Mouse (Mus musculus) forebrain, embryonic 13.5 days (tissue): ENCODE data around the gene Cdc25b. TPM values are rescaled to one million over a fixed set of nuclear protein-coding genes. Genes with fewer than 3 reads are reported as not detected.
A peak's percentile ranks its signal among the peaks of the same experiment; 100 is the strongest.

Experiments used
- ATAC-seq: fragments of 200-750 bp; cut with Nextera tagmentation; 2 replicates; pipeline ENCODE4 v1.8.0; 2017
- H3K27ac ChIP-seq: fragments of 300-500 bp; sonication (generic); 2 replicates; pipeline ENCODE4 v1.5.1; 2015; ENCODE audit warnings: inconsistent platforms, mild to moderate bottlenecking, moderate library complexity
- H3K27me3 ChIP-seq: fragments of 300-500 bp; sonication (generic); 2 replicates; pipeline ENCODE4 v1.6.1; 2015; ENCODE audit warnings: mild to moderate bottlenecking, inconsistent platforms
- H3K36me3 ChIP-seq: fragments of 300-500 bp; sonication (generic); 2 replicates; pipeline ENCODE4 v1.6.1; 2015; ENCODE audit warnings: mild to moderate bottlenecking, inconsistent platforms; ENCODE audit not compliant: poor library complexity, severe bottlenecking
- H3K4me1 ChIP-seq: fragments of 300-500 bp; sonication (generic); 2 replicates; pipeline ENCODE4 v1.6.1; 2015; ENCODE audit warnings: inconsistent platforms
- H3K4me2 ChIP-seq: fragments of 300-500 bp; sonication (generic); 2 replicates; pipeline ENCODE4 v1.6.1; 2015; ENCODE audit warnings: inconsistent platforms, mild to moderate bottlenecking, moderate library complexity
- H3K4me3 ChIP-seq: fragments of 300-500 bp; sonication (generic); 2 replicates; pipeline ENCODE4 v1.5.1; 2015; ENCODE audit warnings: mild to moderate bottlenecking, inconsistent platforms
- H3K9ac ChIP-seq: fragments of 300-500 bp; sonication (generic); 2 replicates; pipeline ENCODE4 v1.6.1; 2015; ENCODE audit warnings: mild to moderate bottlenecking, inconsistent platforms
- H3K9me3 ChIP-seq: fragments of 300-500 bp; sonication (generic); replicated peaks from 2 replicates; pipeline ENCODE4 v1.6.1; 2016; ENCODE audit warnings: inconsistent platforms
- WGBS: fragments of 180-500 bp; shearing (Covaris S2); methylation state at CpG from one replicate; pipeline ENCODE4 v1.1.7; 2015; 5-methylcytosine and 5-hydroxymethylcytosine counted together
- polyA plus RNA-seq: library from polyadenylated mRNA; unstranded; fragments of >200 nt; fragmentation: Nextera tagmentation; extraction: Ambion mirVana; gene quantifications from 2 replicates; pipeline ENCODE4 v1.2.1, GENCODE M21; 2015

The Cdc25b gene
- polyA plus RNA-seq, 1 experiment from 2014 or later = 52.0 TPM

DNA sequence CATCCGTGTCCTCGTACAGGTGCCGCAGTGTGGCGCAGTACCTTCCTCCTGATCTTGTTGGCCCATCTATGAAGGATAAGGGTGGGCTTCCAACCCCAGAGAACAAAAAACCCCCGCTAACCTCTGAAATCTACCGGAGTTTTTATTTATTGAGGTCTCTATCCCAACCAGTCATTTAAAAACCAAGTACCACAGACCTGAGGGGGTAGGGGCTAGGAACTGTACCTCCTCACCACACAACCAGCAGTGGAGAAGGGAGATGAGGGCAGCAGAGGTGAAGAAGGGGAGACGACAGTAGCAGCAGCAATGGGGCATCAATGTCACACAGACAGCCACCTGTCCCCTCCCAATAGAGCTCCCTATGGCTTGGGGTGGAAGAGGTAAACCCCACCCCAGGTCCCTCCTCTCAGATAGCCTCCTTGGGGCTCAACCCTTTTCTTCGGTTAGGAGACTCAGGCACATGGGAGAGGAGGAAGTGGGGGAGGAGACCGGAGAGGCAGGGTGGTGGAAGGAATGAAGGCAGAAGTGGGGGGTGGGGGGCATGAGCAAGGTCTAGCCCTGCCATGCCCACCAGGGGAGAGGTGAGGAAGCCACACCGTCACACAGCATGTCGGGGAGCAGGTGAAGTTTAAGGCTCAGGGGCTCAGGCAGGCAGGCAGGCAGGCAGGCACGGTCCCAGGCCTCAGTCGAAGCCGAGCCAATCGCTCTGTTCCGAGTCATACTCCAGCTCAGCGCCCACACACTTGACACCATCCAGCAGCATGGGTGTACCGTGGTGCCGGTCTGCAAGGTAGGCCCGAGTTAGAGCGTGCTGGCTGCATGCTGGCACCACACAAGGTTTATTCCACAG, 40.3 kb upstream of the Cdc25b start:
- Histone ChIP-seq H3K4me1 (peaks cover 8% of the 10 kb centered on the region), H3K4me3 (no peak overlapping the region), H3K27ac (no peak overlapping the region), H3K9me3 (no peaks in the 10 kb centered on the region), H3K9ac (no peak overlapping the region), H3K27me3 (no peaks in the 10 kb centered on the region), H3K36me3 (peaks cover 79% of the 10 kb centered on the region), H3K4me2 (no peak overlapping the region)
- ATAC-seq = no peak
- WGBS = 95% methylated on average over 21 of the region's 21 CpGs

DNA sequence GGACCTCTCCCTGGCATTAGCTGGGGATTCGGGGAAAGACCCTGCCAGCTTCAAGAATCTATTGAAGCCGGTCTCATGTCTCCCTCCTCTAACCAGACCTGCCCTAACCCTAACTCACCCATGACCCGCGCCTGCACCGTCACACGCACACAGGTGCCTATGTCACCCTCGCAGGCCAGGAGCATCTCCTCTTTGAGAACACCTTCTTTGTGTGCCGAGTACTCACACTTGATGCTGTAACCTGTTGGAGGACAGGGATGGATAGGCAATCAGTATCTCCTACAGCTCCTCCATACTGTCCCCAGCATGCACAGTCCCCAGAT, 39.7 kb upstream of the Cdc25b start:
- peaks cover 8% of the 10 kb centered on the region for H3K4me1 ChIP-seq
- 95% methylated on average over 8 of the region's 8 CpGs for WGBS
- no peak overlapping the region for H3K27ac ChIP-seq
- peaks cover 85% of the 10 kb centered on the region for H3K36me3 ChIP-seq
- no peaks in the 10 kb centered on the region for H3K27me3 ChIP-seq
- no peak overlapping the region for H3K4me2 ChIP-seq
- no peak overlapping the region for H3K4me3 ChIP-seq
- ATAC-seq = no peak
- H3K9me3 ChIP-seq = no peaks in the 10 kb centered on the region
- no peak overlapping the region for H3K9ac ChIP-seq

DNA sequence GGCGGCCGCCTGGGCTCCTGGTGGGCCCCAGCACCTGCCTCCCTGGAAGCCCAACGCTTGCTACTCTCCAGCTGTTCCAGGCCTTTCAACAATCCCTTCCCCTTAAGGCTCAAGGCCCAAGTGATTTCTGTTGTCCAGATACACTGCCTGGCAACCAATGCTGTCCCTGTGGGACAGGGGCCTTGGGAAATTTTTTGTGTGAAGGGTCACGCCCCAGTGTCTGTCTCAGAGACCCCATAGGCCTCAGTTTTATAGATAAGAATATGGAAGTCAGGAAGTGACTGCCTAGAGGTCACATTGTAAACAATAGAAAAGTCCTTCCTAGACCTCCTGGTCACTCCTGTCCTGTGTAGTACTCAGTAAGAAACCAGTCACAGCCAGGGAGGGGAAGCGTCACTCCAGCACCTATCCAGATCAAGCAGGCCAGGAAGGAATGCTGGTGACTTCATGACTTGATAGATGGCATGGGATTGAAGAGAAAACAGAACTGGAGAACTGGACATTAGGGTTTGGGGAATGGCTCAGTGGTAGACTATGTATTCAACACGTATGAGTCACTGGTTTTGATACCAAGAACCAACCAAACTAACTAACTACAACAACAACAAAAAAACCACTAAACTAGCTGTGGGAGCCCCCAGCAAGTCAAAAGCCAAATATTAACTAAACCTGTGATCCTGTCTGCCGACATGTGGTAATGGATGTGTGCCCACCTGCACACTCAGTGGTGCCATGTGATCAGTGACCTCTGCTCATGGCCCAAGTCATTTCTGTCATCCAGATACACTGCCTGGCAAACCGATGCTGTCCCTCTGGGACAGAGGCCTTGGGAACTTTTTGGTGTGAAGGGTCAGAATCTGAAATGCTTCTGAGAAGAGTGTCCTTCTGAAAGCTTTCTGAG, 38.1 kb upstream of the Cdc25b start:
- H3K27me3 ChIP-seq = no peaks in the 10 kb centered on the region
- H3K4me2 ChIP-seq = no peak overlapping the region
- H3K9ac ChIP-seq = no peak overlapping the region
- no peak overlapping the region for H3K27ac ChIP-seq
- WGBS = 94% methylated on average over 8 of the region's 8 CpGs
- H3K36me3 ChIP-seq = peaks cover 95% of the 10 kb centered on the region
- H3K4me1 ChIP-seq = no peaks in the 10 kb centered on the region
- no peaks in the 10 kb centered on the region for H3K9me3 ChIP-seq
- no peak overlapping the region for H3K4me3 ChIP-seq
- ATAC-seq = no peak

DNA sequence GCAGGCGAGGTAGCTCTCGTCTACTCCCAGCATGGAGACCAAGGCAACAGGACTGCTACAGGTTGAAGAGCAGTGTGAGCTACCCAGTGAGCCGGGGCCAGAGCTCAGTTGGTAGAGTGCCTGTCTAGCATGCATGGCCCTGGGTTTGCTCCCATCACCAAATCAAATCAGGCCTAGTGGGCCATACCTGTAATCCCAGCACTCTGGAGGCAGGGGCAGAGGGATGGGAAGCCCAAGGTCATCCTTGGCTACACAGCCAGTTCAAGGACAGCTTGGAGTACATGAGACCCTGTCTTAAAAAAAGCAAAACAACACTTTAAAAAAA, 37.5 kb upstream of the Cdc25b start:
- no peak overlapping the region for H3K27ac ChIP-seq
- WGBS = 93% methylated on average over 3 of the region's 3 CpGs
- H3K4me2 ChIP-seq = no peak overlapping the region
- H3K36me3 ChIP-seq = peaks cover 92% of the 10 kb centered on the region
- no peaks in the 10 kb centered on the region for H3K4me1 ChIP-seq
- ATAC-seq = no peak
- H3K4me3 ChIP-seq = no peak overlapping the region
- H3K9me3 ChIP-seq = no peaks in the 10 kb centered on the region
- H3K9ac ChIP-seq = no peak overlapping the region
- H3K27me3 ChIP-seq = no peaks in the 10 kb centered on the region

DNA sequence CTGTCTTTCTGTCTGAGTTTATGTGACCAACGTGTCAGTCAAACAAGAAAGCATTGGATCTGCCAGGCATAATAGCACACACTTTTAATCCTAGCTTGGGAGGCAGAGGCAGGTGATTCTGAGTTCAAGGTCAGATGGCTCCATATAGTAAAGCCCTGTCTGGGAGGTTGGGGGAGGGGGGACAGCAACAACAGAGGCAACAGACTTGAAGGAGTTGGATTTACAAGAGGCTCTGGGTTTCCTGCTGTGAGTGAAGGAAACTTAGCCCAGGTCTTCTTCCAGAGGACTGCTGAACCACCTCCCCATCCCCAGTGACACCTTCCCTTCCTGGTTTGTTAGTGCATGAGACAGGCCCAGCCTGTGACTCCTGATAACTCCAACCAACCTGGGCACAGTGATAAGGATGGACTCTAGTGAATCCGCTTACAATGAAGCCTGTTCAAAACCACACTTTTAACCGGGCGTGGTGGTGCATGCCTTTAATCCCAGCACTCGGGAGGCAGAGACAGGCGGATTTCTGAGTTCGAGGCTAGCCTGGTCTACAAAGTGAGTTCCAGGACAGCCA, 34.5 kb upstream of the Cdc25b start:
- H3K27me3 ChIP-seq = no peaks in the 10 kb centered on the region
- 92% methylated on average over 7 of the region's 7 CpGs for WGBS
- H3K9me3 ChIP-seq = no peaks in the 10 kb centered on the region
- H3K4me2 ChIP-seq = no peak overlapping the region
- peaks cover 75% of the 10 kb centered on the region for H3K36me3 ChIP-seq
- H3K4me3 ChIP-seq = no peak overlapping the region
- H3K27ac ChIP-seq = no peak overlapping the region
- ATAC-seq = no peak
- no peak overlapping the region for H3K9ac ChIP-seq
- peaks cover 4% of the 10 kb centered on the region; the same call in 1 of the 2 replicates for H3K4me1 ChIP-seq

DNA sequence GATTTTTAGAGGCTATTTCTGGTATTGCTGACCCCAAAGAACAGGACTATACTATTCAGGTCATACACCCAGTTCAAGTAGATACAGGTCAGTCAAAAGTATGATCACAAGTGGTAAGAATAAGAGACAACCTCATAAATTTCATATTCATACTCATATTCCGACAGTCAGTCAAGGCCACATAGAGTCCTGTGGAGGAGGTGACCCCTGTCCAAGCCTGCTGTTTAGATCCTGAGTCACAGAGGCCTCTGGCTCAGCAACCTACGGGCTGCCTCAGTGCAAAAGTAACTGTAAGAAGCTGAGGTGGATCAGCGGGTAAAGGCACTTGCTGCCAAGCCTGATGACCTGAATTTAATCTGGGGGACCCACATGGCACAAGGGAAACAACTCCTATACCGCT, 32.7 kb upstream of the Cdc25b start:
- no peaks in the 10 kb centered on the region for H3K9me3 ChIP-seq
- H3K36me3 ChIP-seq = peaks cover 57% of the 10 kb centered on the region
- peaks cover 22% of the 10 kb centered on the region for H3K4me1 ChIP-seq
- no peak overlapping the region for H3K4me3 ChIP-seq
- WGBS = 91% methylated on average over 4 of the region's 4 CpGs
- no peak overlapping the region for H3K4me2 ChIP-seq
- ATAC-seq = no peak
- H3K9ac ChIP-seq = no peak overlapping the region
- no peak overlapping the region for H3K27ac ChIP-seq
- no peaks in the 10 kb centered on the region for H3K27me3 ChIP-seq

DNA sequence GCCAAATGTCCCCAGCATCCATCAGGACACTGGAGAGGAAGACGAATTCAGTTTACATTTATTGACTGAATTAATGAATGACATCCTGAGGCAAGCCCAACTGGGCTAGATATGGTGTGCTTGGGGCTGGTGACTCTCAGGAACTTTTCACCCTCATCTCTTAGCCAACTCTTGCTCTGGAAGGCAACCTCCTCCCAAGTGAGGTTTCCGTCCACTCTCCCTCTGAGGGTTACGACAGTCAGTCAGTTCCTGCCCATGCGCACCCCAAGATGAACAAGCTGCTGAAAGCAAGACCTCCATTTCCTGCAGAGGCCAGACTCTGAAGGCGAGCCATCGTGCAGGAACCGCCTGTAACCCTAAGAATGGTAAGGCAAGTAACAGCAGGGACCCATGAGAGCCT, 29.8 kb upstream of the Cdc25b start:
- H3K4me3 ChIP-seq = no peak overlapping the region
- no peak overlapping the region for H3K4me2 ChIP-seq
- ATAC-seq = no peak
- peaks cover 29% of the 10 kb centered on the region for H3K36me3 ChIP-seq
- H3K4me1 ChIP-seq = peaks cover 32% of the 10 kb centered on the region
- 0 out of 2 replicates have a peak overlapping the region, but pooled peaks have one; percentile 21 for H3K9ac ChIP-seq
- H3K27me3 ChIP-seq = no peaks in the 10 kb centered on the region
- H3K27ac ChIP-seq = no peak overlapping the region
- 93% methylated on average over 7 of the region's 7 CpGs for WGBS
- no peaks in the 10 kb centered on the region for H3K9me3 ChIP-seq

DNA sequence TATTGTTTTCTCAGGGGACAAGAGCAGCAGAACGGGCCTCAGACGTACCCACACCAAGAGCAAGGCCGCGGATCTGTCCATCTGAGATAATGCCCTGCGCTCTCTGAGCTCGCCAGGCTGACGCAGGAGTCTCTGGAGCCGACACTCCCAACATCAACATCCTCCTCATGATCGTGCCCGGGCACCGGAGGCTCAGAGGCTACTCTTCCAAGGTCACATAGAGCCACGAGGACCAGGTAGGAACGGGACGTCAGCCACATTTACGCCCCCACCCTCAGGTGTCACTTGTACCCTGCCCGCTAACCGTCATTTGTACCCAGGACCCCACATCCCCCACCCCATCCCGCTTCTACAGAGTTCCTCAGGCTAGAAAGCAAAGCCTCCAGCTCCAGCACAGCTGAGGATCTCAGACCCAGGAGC, 27.2 kb upstream of the Cdc25b start:
- WGBS = 1% methylated on average over 18 of the region's 18 CpGs
- peak overlapping the region; percentile 74 for H3K4me3 ChIP-seq
- peaks cover 32% of the 10 kb centered on the region for H3K4me1 ChIP-seq
- peak; percentile 72; the same call in 1 of the 2 replicates for ATAC-seq
- peak overlapping the region; percentile 97 for H3K4me2 ChIP-seq
- H3K27me3 ChIP-seq = no peaks in the 10 kb centered on the region
- H3K36me3 ChIP-seq = peaks cover 13% of the 10 kb centered on the region; the same call in 1 of the 2 replicates
- no peaks in the 10 kb centered on the region for H3K9me3 ChIP-seq
- H3K27ac ChIP-seq = peak overlapping the region; percentile 68
- H3K9ac ChIP-seq = peak overlapping the region; percentile 86

DNA sequence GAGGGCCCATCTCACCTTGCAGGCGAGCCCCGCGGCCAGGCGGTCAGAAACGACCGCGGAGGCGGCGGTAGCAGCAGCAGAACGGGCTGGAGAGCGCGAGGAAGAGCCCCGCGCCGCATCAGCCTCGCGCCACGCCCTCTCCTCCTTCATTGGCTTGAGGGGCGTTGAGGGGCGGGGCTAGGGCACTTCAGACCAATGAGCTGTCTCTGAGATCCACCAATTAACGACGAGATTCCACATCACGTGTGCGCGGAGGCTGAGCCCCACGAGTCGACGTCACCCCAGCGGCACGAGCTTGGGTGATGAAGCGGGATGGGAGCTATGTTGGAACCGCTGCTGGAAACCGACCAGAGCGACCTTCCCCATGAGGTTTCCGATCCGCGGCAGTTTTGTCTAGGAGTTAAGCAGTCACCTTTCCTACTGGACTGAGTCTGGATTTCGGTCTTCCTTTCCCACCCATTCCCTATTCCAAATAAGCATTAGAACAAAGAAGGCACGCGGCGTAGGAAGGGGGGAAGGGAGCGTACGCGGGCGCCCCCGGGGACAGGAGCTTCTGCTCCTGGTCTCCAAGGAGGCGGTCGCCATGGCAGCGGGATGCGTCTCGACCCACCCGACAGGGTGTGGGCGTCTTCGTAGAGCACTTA, 26.7 kb upstream of the Cdc25b start, which contains the start of gene 1700037H04Rik:
Gene 1700037H04Rik, minus strand, starts transcription at position 144 of the 644 bp plus-strand sequence.
- H3K9ac ChIP-seq = peak within 1 kb of the TSS; percentile 86
- H3K27ac ChIP-seq = peak within 1 kb of the TSS; percentile 95
- peak within 1 kb of the TSS; percentile 97 for H3K4me2 ChIP-seq
- ATAC-seq = peak; percentile 98
- H3K9me3 ChIP-seq = no peaks in the 10 kb centered on the region
- WGBS = under 1% methylated on average over 54 of the region's 54 CpGs
- H3K36me3 ChIP-seq = peaks cover 7% of the 10 kb centered on the region; the same call in 1 of the 2 replicates
- H3K4me1 ChIP-seq = peaks cover 32% of the 10 kb centered on the region
- no peaks in the 10 kb centered on the region for H3K27me3 ChIP-seq
- peak within 1 kb of the TSS; percentile 74 for H3K4me3 ChIP-seq

DNA sequence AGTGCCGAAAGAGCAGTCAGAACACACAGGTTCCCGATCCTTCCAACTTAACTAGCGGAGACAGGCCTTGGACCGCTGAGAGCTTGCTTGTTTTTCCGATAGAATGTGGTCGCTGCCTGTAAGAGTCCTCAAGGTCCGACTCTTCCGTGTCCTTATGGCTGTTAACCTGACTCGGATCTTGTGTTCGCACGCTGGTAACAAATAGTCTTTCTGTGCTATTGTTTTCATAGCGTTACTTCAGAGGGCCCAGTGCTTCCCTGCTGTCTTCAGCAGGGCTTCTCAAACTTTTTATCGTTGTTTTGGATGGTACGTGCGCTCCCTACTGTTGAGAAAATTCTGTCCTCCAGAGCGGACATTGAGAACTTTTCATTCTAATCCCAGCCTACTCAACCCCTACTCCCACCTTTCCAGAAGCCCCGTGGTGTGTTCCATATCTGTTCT, 26.1 kb upstream of the Cdc25b start:
- H3K9me3 ChIP-seq = no peaks in the 10 kb centered on the region
- under 1% methylated on average over 17 of the region's 17 CpGs for WGBS
- ATAC-seq = no peak

DNA sequence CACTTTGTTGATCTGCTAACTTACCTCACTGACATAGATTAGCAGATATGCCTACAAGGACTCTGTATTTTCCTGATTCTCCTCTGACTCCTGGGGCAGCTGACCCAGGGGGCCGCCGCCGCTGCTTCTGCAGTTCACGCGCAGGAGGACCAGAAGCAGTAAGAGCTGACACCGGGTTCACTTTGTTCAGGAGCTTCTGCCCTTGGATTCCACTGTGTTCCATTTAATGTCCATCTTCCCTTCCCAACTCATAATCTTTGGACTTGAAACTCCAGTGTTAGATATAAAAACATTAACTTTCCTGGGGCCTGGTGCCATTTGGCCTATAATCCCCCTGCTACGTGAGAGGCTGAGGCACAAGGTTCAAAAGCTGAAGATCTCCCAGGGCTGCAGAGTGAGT, 22.8 kb upstream of the Cdc25b start:
- ATAC-seq = no peak
- Histone ChIP-seq H3K4me3 (no peak overlapping the region), H3K4me1 (peaks cover 11% of the 10 kb centered on the region), H3K4me2 (no peak overlapping the region), H3K36me3 (no peaks in the 10 kb centered on the region), H3K9ac (no peak overlapping the region), H3K9me3 (no peaks in the 10 kb centered on the region), H3K27ac (no peak overlapping the region), H3K27me3 (no peaks in the 10 kb centered on the region)
- WGBS = 82% methylated on average over 7 of the region's 7 CpGs

More for the DNA sequence above, 26.1 kb upstream of the Cdc25b start:
- H3K9ac ChIP-seq = peak overlapping the region; percentile 75
- H3K4me2 ChIP-seq = peak overlapping the region; percentile 97
- no peaks in the 10 kb centered on the region for H3K27me3 ChIP-seq
- peaks cover 32% of the 10 kb centered on the region for H3K4me1 ChIP-seq
- H3K4me3 ChIP-seq = peak overlapping the region; percentile 74
- H3K36me3 ChIP-seq = 0 out of 2 replicates have a peak, but pooled peaks cover under 1% of the 10 kb centered on the region
- H3K27ac ChIP-seq = peak overlapping the region; percentile 95
